Mouse (Mus musculus) heart, postnatal 36 days (tissue): ENCODE data around the gene Tln1. TPM values are rescaled to one million over a fixed set of nuclear protein-coding genes. Genes with fewer than 3 reads are reported as not detected.

Experiments used
- DNase-seq, 2 experiments: peaks; one replicate each; pipeline ENCODE4 v3.0.0; 2021 to 2022
- intact Hi-C: fragments of 180-260 bp; cut with DNase I; formaldehyde crosslinking; loops from one replicate; pipeline ENCODE4 v1.15.1; 2025
- total RNA-seq, 2 experiments: library from RNA; stranded (reverse); gene quantifications; 2 replicates each; pipeline ENCODE4 v1.2.3; 2021

Tln1 gene
- total RNA-seq, 2 experiments from 2014 or later = 106 to 118 TPM

DNA sequence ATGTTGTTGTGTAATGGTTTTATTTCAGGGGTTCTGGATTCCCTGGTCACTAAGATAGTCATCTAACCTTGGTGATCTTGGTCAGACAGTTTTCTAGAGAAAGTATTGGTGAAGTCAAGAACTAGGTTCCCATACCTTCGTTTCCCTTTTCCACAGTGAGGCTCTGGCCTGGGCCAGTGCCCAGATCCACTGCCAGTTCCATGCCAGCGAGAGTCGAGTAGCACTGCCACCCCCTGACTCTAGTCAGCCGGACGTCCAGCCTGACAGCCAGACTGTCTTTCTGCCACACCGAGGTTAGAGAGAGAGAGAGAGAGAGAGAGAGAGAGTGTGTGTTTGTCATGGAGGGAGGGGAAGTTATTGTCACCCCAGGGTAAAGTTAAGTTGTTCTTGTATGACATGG is 17.2 kb upstream of the Tln1 start:
- no peak for DNase-seq
- intact Hi-C loops = loop anchor here (5.0 kb wide), 3 partner anchors 78 to 148 kb away; partner anchors contain the start of genes Fam221b, Hint2, Hrct1 and Tmem8b

DNA sequence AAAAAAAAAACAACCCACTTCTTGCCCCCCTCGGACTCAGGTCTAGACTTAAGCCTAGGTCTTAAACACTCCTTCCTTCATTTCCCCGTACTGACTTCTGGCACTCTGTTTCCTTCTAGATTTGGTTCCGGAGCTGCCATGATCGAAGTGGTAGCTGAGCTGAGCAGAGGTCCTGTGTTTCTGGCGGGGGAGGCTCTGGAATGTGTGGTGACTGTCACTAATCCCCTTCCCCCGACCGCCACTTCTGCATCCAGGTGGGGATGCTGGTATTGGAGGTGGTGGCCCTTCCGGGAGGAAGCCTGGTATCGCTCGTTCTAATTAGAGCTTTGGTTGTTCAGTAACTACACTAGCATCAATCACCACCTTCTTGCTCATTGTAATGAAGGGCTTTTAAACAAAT is 16.8 kb upstream of the Tln1 start:
- no peak for DNase-seq
- intact Hi-C loops = loop anchor here (5.0 kb wide), 1 partner anchor 88 kb away; the partner anchor contains the start of genes Fam221b and Tmem8b

- intact Hi-C loops = loop anchor here (1.0 to 5.0 kb wide), 2 partner anchors 16 to 89 kb away; partner anchors contain the start of genes Creb3, Fam221b, Tln1 and Tmem8b
These were observed 16.1 kb upstream of the Tln1 start, which contains the start of the genes Rgp1 and Gba2 for GRCm38 (mm10) chr4:43578376-43579204. Rgp1 (plus strand) TSS chr4:43578715. Gba2 (minus strand) TSS chr4:43578873.

DNA sequence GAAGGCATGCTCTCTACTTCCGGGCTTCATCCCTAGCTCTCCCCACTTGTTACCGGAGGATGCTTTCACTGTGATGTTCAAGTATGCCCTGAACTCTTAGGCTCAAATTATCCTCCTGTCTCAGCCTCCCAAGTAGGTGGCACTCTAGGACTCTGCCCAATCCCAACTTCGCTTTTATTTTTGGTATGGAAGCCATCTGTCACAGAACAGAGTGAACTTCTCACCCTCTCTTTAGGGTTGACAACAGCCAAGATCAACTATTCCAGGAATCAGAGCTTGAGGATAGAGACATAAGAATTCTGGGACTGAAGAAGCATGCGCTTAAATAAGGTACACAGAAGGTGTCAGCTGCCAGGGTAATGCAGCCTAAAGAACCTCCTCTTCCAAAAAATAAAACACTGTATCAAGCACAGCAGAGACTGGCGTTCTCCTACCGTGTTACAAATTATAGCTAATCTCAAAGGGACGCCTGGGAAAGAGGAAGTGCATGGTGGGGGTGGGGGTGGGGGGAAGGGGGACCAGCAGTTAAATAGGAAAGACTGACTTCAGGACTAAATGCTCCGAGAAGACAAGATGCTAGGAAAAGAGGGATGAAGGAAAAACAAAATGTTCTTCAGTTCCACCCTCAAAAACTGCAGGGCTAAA is 14.9 kb upstream of the Tln1 start:
- DNase-seq = no peak
- intact Hi-C loops = loop anchor here (5.0 kb wide), 1 partner anchor 90 kb away; the partner anchor contains the start of genes Fam221b and Tmem8b

More at GRCm38 (mm10) chr4:43578376-43579204, 16.1 kb upstream of the Tln1 start, which contains the start of the genes Rgp1 and Gba2:
- DNase-seq = peak; percentile 86 to 94

GRCm38 (mm10) chr4:43575356-43575755 is 12.9 kb upstream of the Tln1 start:
- intact Hi-C loops = loop anchor here (5.0 kb wide), 1 partner anchor 92 kb away; the partner anchor contains the start of genes Fam221b and Tmem8b
- no peak for DNase-seq

DNA sequence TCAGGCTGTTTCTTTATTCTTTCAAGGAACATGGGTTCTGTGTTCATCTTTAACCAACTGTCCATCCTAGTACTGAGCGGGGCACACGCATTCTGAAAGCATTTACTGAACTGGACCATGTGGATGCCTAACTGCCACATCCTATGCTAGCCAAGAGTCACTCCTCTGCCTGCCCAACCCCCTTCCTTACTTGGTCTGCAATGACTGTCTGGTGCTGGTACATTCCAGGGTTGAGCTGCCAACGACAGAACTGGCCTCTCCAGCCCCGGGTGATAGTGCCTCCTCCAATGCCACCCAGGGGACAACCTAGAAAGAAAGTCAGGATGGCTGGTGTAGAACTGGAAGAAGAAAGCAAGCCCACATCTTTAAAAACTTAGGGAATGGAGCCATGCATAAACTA is 11.1 kb upstream of the Tln1 start:
- DNase-seq = no peak
- intact Hi-C loops = no loop called here

GRCm38 (mm10) chr4:43571395-43572045 is 9.0 kb upstream of the Tln1 start:
- intact Hi-C loops = no loop called here
- DNase-seq = no peak

DNA sequence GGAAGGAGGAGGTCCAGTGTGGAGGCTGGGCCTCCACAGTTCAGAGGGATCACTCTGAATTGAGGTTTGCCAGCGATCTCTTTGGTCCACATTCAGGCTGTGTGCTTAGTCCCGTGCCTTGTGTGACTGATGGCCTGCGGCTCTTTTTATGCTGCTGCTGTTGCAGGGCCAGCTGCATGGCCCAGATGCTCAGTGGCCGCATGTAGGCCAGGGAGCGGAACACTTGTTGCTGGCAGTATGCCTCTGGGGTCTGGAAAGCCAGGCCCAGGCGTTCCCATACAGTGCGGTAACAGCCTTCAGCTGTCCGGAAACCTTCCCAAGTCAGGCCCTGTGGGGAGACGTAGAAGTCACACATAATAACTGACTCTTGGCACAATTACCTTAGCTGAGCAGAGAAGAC is 4.6 kb upstream of the Tln1 start:
- intact Hi-C loops = no loop called here

GRCm38 (mm10) chr4:43564231-43564630 is 1.7 kb upstream of the Tln1 start:
- DNase-seq = no peak

More for the DNA sequence above, 4.6 kb upstream of the Tln1 start:
- DNase-seq = no peak

GRCm38 (mm10) chr4:43563601-43563875 is 1.0 kb upstream of the Tln1 start:
- intact Hi-C loops = loop anchor here (5.0 kb wide), 1 partner anchor 121 kb away; the partner anchor contains the start of gene Tesk1
- DNase-seq = no peak

More at GRCm38 (mm10) chr4:43564231-43564630, 1.7 kb upstream of the Tln1 start:
- intact Hi-C loops = loop anchor here (5.0 kb wide), 1 partner anchor 122 kb away; the partner anchor contains the start of gene Tesk1

- intact Hi-C loops = loop anchor here (1.0 to 5.0 kb wide), 2 partner anchors 15 to 121 kb away; partner anchors contain the start of genes Gba2, Rgp1 and Tesk1
- DNase-seq = no peak
These were observed 494 bp upstream of the Tln1 start for GRCm38 (mm10) chr4:43562769-43563600.

- no peak for DNase-seq
- intact Hi-C loops = loop anchor here (2.0 to 5.0 kb wide), 4 partner anchors 31 to 515 kb away; partner anchors contain the start of genes Ccdc107, Fam214b and Tesk1
These were observed 975 bp downstream of the Tln1 start for GRCm38 (mm10) chr4:43561436-43561996.

DNA sequence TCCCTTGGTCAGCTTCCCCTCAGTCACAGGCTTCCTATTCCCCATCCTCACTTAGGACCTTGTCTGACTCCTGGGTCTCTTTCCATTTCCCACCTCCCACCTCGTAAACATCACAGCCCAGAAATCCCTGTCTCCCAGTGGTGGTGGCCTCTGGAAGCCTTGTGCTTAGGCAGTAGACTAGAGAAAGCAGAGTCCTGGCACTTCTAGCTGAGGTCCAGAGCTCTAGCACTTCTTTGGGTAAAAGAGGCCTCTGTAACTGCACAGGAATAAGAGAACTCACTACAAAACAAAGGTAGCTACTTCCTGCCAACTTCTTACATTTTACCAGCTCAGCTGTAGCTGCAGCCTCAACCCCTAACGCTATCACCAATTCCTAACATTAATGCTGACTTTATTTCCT is 1.5 kb downstream of the Tln1 start:
- intact Hi-C loops = loop anchor here (2.0 to 5.0 kb wide), 4 partner anchors 30 to 514 kb away; partner anchors contain the start of genes Ccdc107, Fam214b and Tesk1
- DNase-seq = no peak

DNA sequence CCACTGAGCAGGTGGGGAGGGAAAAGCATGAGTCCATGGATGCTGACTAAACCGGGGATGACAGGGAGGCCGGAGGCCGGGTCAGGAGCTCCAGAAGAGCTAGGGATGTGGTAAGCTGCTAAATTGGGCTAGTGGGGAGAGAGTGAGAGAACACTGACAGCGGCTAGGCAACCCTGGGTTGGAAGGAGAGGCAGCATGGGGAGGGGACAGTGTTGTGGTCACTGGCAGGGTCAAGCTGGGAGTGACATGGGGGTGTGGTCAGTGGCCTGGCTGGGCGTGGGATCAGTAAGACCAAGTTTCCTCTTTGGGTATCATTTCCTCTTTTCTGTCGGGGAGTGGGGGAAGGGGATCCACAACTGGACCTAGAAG is 2.3 kb downstream of the Tln1 start:
- intact Hi-C loops = loop anchor here (2.0 to 5.0 kb wide), 4 partner anchors 29 to 513 kb away; partner anchors contain the start of genes Ccdc107, Fam214b and Tesk1
- peak; percentile 44 to 66 for DNase-seq

GRCm38 (mm10) chr4:43559519-43560242 is 2.8 kb downstream of the Tln1 start:
- intact Hi-C loops = loop anchor here (2.0 to 5.0 kb wide), 4 partner anchors 29 to 513 kb away; partner anchors contain the start of genes Ccdc107, Fam214b and Tesk1
- no peak for DNase-seq

- DNase-seq = peak; percentile 63 to 65
- intact Hi-C loops = no loop called here
These were observed 3.7 kb downstream of the Tln1 start for GRCm38 (mm10) chr4:43558631-43559356.

GRCm38 (mm10) chr4:43558028-43558630 is 4.4 kb downstream of the Tln1 start:
- no peak for DNase-seq
- intact Hi-C loops = no loop called here
